Mouse (Mus musculus): ENCODE measurements at regions not wholly inside any gene's neighbourhood (a gene's known extent, or its start where the extent isn't known, plus 50 kb on each side); places are given as distances from the start of the nearest gene placed in this dataset.

DNA sequence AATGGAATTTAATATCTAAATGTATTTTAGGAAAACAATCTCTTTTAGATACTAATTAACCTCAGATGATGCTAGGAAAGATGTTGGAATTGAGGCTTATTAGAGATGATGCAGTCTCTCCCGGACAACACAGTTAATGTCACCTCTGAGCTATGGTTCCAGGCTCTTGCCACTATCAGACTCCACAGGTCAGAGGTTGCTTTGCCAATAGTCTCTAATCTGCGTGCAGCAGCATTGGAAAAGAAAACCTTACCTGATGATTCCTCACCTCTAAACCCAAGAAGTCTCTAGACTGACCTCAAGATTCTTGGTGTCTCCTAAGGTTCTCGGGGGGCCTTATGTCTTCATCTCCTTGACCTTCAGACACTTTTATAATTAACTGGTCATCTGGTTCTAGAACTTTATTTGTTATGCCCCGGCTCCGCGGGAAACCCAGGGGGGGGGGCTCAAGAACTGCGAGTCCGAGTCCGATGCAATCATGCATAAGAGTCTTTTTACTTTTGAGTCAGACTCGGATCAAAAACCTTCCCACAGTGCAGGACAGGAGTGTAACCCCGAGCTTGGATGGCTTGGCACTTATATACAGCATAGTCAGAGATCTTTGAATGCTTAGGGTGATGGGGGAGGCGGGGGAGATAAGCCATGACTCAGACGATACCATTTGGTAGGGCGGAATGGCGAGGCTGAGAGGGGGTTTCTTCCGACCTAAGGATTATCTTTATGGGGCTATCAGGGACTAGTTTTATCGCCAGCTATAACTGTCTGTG is 626.9 kb downstream of the Zfp706 start:
- no peaks in the 10 kb centered on the region for H3K27me3 ChIP-seq (replicated peaks; ENCODE audit: control insufficient read depth, insufficient read depth, low read length)
- WGBS = 26% methylated on average over 17 of the region's 17 CpGs
- H3K27ac ChIP-seq (ENCODE audit: insufficient read depth, low read depth, low read length) = no peak overlapping the region
- H3K4me1 ChIP-seq (ENCODE audit: control insufficient read depth, insufficient read depth, low read length) = 0 out of 2 replicates have a peak, but pooled peaks cover 2% of the 10 kb centered on the region
- TF ChIP-seq CTCF (conservative IDR thresholded peaks at IDR 0.05; ENCODE audit: insufficient read depth, insufficient read length, low read depth, low read length) = no peak
- TF ChIP-seq POLR2A (IDR thresholded peaks at IDR 0.05; ENCODE audit: low read depth, low read length) = no peak
- no peak for DNase-seq
- no peak overlapping the region for H3K4me3 ChIP-seq (ENCODE audit: insufficient read depth, low read depth, low read length)
- H3K36me3 ChIP-seq (ENCODE audit: control insufficient read depth, insufficient read depth, low read length) = no peaks in the 10 kb centered on the region

DNA sequence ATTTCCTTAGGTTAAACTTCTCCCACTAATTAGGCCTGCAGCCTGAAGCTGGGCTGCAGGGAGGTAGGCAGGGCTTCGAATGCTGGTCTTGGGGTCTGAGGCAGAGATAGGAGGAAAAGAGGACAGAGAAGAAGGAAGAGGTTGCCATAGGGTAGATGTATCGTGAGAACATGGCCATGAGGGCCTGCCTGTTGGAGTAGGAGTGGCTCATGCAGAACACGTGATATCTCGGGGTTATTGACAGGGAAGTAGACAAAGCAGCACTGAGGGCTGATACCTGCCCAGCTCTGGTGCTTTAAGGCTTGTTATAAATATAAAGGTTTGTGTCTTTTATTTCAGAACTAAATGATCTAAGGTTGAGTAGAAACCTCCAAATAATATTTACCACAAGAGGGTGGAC is 628.9 kb downstream of the Zfp706 start:
- Histone ChIP-seq H3K36me3 (ENCODE audit: control insufficient read depth, insufficient read depth, low read length) (no peaks in the 10 kb centered on the region), H3K4me3 (ENCODE audit: insufficient read depth, low read depth, low read length) (no peak overlapping the region), H3K4me1 (ENCODE audit: control insufficient read depth, insufficient read depth, low read length) (peaks cover 6% of the 10 kb centered on the region), H3K27ac (ENCODE audit: insufficient read depth, low read depth, low read length) (no peak overlapping the region), H3K27me3 (replicated peaks; ENCODE audit: control insufficient read depth, insufficient read depth, low read length) (no peaks in the 10 kb centered on the region)
- DNase-seq = no peak
- 97% methylated on average over 4 of the region's 4 CpGs for WGBS
- TF ChIP-seq CTCF (conservative IDR thresholded peaks at IDR 0.05; ENCODE audit: insufficient read depth, insufficient read length, low read depth, low read length) (no peak), POLR2A (IDR thresholded peaks at IDR 0.05; ENCODE audit: low read depth, low read length) (no peak)

DNA sequence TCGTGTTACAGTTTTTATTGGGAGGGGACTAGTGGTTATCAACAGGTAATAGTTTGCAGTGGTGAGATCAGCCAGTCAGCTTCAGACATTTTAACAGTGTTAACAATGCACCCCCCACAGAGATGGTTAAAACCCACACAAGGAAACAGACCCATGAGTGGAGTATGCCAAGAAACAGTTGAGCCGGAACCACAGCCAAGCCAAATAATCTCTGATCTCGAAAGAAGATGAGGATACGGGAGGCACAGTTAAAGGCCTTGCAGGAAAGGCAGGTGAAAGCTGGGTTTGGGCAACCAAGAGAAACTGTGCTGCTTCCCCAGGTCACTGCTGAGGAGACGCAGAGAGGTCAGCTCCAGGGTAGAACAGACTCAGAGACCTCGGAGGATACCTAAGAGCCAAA is 631.0 kb downstream of the Zfp706 start:
- peak overlapping the region; percentile 57; the same call in 1 of the 2 replicates for H3K27ac ChIP-seq (ENCODE audit: insufficient read depth, low read depth, low read length)
- H3K4me3 ChIP-seq (ENCODE audit: insufficient read depth, low read depth, low read length) = no peak overlapping the region
- peaks cover 11% of the 10 kb centered on the region for H3K4me1 ChIP-seq (ENCODE audit: control insufficient read depth, insufficient read depth, low read length)
- H3K27me3 ChIP-seq (replicated peaks; ENCODE audit: control insufficient read depth, insufficient read depth, low read length) = no peaks in the 10 kb centered on the region
- peak; percentile 77 for DNase-seq
- no peak for TF ChIP-seq POLR2A (IDR thresholded peaks at IDR 0.05; ENCODE audit: low read depth, low read length)
- no peak for TF ChIP-seq CTCF (conservative IDR thresholded peaks at IDR 0.05; ENCODE audit: insufficient read depth, insufficient read length, low read depth, low read length)
- no peaks in the 10 kb centered on the region for H3K36me3 ChIP-seq (ENCODE audit: control insufficient read depth, insufficient read depth, low read length)
- 26% methylated on average over 6 of the region's 6 CpGs for WGBS

DNA sequence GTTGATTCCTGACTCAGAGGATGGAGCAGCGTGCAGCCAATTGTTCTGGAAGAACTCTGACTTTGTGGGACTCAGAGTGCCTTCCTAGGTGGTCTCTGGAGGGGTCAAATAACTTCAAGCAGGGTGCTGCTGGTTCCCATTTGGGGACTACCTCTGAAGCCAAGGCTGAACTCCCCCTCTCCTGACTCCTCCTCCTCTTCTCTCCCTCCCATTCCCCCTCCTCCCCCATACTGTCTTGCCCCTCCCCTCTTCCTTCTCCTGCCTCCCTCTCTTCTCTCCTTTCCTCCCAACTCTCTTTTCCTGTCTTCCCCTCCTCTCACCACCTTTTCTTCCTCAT is 632.1 kb downstream of the Zfp706 start:
- peak overlapping the region; percentile 94 for H3K27ac ChIP-seq (ENCODE audit: insufficient read depth, low read depth, low read length)
- no peak for DNase-seq
- WGBS = 7% methylated on average over 1 of the region's 1 CpGs
- H3K27me3 ChIP-seq (replicated peaks; ENCODE audit: control insufficient read depth, insufficient read depth, low read length) = no peaks in the 10 kb centered on the region
- TF ChIP-seq POLR2A (IDR thresholded peaks at IDR 0.05; ENCODE audit: low read depth, low read length) = no peak
- TF ChIP-seq CTCF (conservative IDR thresholded peaks at IDR 0.05; ENCODE audit: insufficient read depth, insufficient read length, low read depth, low read length) = no peak
- H3K4me1 ChIP-seq (ENCODE audit: control insufficient read depth, insufficient read depth, low read length) = peaks cover 18% of the 10 kb centered on the region
- H3K36me3 ChIP-seq (ENCODE audit: control insufficient read depth, insufficient read depth, low read length) = no peaks in the 10 kb centered on the region
- peak overlapping the region; percentile 61; the same call in 1 of the 2 replicates for H3K4me3 ChIP-seq (ENCODE audit: insufficient read depth, low read depth, low read length)

DNA sequence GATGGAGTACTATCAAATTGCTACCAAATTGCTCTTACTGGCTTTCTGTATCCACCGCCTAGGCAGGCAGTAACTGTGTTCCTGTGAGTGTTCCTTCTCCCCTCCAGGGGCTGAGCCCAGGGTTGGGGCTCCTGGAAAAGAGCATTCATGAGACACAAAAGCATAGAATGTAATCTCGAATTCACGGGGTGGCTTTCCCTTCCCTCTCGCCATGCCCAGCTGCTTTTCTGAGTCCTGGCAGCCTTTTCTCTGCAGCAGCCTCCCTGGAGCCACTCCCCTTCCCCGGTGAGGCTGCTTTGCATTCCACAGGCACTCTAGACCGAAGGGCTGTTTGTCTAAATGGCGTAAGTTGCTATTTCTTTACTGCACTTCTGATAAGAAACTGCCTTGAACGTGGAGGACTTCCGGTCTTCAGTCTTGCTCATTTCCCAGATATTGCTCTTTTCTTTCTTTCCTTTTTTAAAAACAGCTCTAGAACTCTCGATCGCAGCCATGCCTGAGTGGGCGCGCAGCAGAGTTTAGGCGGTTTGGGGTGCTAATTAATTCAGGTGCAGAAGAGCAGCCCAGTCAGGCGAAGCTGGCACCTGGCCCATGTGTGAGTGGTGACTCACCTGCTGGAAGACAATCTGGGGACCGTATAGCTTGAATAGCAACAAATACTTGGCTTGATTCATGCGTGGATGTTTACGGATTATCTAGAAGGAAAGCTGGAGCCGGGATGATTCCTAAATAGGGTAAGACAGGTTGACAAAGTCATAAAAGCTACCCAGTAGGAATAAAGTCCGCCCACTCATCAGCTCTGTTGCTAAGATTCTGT is 632.6 kb downstream of the Zfp706 start:
- 2% methylated on average over 20 of the region's 20 CpGs for WGBS
- H3K27me3 ChIP-seq (replicated peaks; ENCODE audit: control insufficient read depth, insufficient read depth, low read length) = no peaks in the 10 kb centered on the region
- TF ChIP-seq POLR2A (IDR thresholded peaks at IDR 0.05; ENCODE audit: low read depth, low read length) (peak; percentile 30), CTCF (conservative IDR thresholded peaks at IDR 0.05; ENCODE audit: insufficient read depth, insufficient read length, low read depth, low read length) (no peak)
- peak; percentile 85 for DNase-seq
- peak overlapping the region; percentile 94 for H3K27ac ChIP-seq (ENCODE audit: insufficient read depth, low read depth, low read length)
- peaks cover 18% of the 10 kb centered on the region for H3K4me1 ChIP-seq (ENCODE audit: control insufficient read depth, insufficient read depth, low read length)
- peak overlapping the region; percentile 61 for H3K4me3 ChIP-seq (ENCODE audit: insufficient read depth, low read depth, low read length)
- H3K36me3 ChIP-seq (ENCODE audit: control insufficient read depth, insufficient read depth, low read length) = no peaks in the 10 kb centered on the region

DNA sequence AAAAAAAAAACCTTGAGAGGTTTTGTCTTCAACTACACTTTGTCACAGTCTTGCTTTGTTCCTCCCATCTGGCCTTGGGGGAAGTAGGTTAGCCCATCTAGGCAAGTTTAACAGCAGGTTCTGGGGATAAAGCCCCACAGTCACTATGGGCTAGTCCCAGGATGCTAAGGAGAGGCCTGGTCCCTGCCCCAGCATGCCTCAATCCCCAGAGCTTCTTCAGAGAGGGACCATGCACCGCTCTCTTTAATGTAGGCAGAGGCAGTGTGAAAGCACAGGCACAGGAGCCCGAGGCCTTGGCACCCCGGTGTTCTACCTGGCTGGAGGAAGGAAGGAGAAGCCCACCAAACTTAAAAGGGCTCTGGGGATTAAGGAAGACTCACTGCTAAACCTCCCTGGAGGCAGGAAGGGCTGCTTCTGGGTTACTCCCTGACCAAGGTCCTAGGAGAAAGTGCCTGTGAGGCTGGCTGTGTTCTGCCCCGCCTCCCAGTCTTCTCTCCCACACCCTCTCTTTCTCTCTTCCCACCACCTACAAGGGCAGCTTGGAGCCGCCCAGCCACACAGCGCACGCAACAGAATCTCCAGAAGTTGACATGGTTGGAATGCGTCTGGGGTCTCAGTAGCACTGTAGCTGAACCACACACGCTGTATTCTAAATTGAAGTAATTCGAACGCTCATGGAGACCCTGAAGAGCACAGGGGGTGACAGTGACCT is 633.5 kb downstream of the Zfp706 start:
- H3K36me3 ChIP-seq (ENCODE audit: control insufficient read depth, insufficient read depth, low read length) = no peaks in the 10 kb centered on the region
- DNase-seq = peak; percentile 70
- peak overlapping the region; percentile 94 for H3K27ac ChIP-seq (ENCODE audit: insufficient read depth, low read depth, low read length)
- peak overlapping the region; percentile 61 for H3K4me3 ChIP-seq (ENCODE audit: insufficient read depth, low read depth, low read length)
- H3K4me1 ChIP-seq (ENCODE audit: control insufficient read depth, insufficient read depth, low read length) = peaks cover 18% of the 10 kb centered on the region
- no peaks in the 10 kb centered on the region for H3K27me3 ChIP-seq (replicated peaks; ENCODE audit: control insufficient read depth, insufficient read depth, low read length)
- WGBS = 11% methylated on average over 11 of the region's 11 CpGs
- TF ChIP-seq CTCF (conservative IDR thresholded peaks at IDR 0.05; ENCODE audit: insufficient read depth, insufficient read length, low read depth, low read length) = no peak
- no peak for TF ChIP-seq POLR2A (IDR thresholded peaks at IDR 0.05; ENCODE audit: low read depth, low read length)

Measured in kidney, adult 2 months (tissue).